Mouse (Mus musculus) MEL (cell line): Measurements from ENCODE around the gene Nop9.

Source experiments
- CHD2 ChIP-seq: IDR thresholded peaks from 2 replicates; pipeline ENCODE4 v1.6.1; 2011; ENCODE audit warnings: low read length, improper control_type of control experiment
- CTCF ChIP-seq, 3 experiments: IDR thresholded peaks in 2 of 3; conservative IDR thresholded peaks in 1 of 3; 2 replicates each; pipeline ENCODE4 v1.5.1; 2011 to 2012; ENCODE audit warnings: low read length in 3 of 3, low read depth in 2 of 3, mild to moderate bottlenecking in 2 of 3, improper control_type of control experiment in 1 of 3, inconsistent platforms in 1 of 3, mixed read lengths in 1 of 3, moderate library complexity in 1 of 3; ENCODE audit not compliant: control insufficient read depth in 1 of 3, insufficient read depth in 1 of 3, poor library complexity in 1 of 3, severe bottlenecking in 1 of 3
- GABPA ChIP-seq: IDR thresholded peaks from 2 replicates; pipeline ENCODE4 v1.6.1; 2012; ENCODE audit warnings: low read depth, mild to moderate bottlenecking, inconsistent platforms, low read length, improper control_type of control experiment, moderate library complexity
- KAT2A ChIP-seq: conservative IDR thresholded peaks from 2 replicates; pipeline ENCODE4 v1.6.1; 2012; ENCODE audit warnings: low read depth, low read length, improper control_type of control experiment, inconsistent platforms
- MAFK ChIP-seq: IDR thresholded peaks from 2 replicates; pipeline ENCODE4 v1.6.1; 2011; ENCODE audit warnings: low read depth, mild to moderate bottlenecking, low read length, improper control_type of control experiment, borderline replicate concordance
- MEF2A ChIP-seq: IDR thresholded peaks from 2 replicates; pipeline ENCODE4 v1.6.1; 2014; ENCODE audit warnings: low read depth, mild to moderate bottlenecking, inconsistent platforms, low read length, improper control_type of control experiment; ENCODE audit not compliant: poor library complexity, insufficient replicate concordance, severe bottlenecking; ENCODE audit errors: extremely low read depth
- POLR2A ChIP-seq, 2 experiments: IDR thresholded peaks; 2 replicates each; pipeline ENCODE4 v1.6.1; 2011 to 2012; ENCODE audit warnings: low read length in 2 of 2, mild to moderate bottlenecking in 2 of 2, control low read depth in 1 of 2, improper control_type of control experiment in 1 of 2, low read depth in 1 of 2, moderate library complexity in 1 of 2; ENCODE audit not compliant: control insufficient read depth in 1 of 2, insufficient read depth in 1 of 2, poor library complexity in 1 of 2
- SIN3A ChIP-seq: IDR thresholded peaks from 2 replicates; pipeline ENCODE4 v1.6.1; 2012; ENCODE audit warnings: low read length, improper control_type of control experiment, inconsistent platforms
- TAL1 ChIP-seq: IDR thresholded peaks from 2 replicates; pipeline ENCODE4 v1.6.1; 2012; ENCODE audit warnings: mild to moderate bottlenecking, inconsistent platforms, low read length, moderate library complexity, mixed read lengths
- ZKSCAN1 ChIP-seq: IDR thresholded peaks from 2 replicates; pipeline ENCODE4 v1.6.1; 2012; ENCODE audit warnings: low read depth, mild to moderate bottlenecking, inconsistent platforms, low read length, improper control_type of control experiment, moderate library complexity

DNA sequence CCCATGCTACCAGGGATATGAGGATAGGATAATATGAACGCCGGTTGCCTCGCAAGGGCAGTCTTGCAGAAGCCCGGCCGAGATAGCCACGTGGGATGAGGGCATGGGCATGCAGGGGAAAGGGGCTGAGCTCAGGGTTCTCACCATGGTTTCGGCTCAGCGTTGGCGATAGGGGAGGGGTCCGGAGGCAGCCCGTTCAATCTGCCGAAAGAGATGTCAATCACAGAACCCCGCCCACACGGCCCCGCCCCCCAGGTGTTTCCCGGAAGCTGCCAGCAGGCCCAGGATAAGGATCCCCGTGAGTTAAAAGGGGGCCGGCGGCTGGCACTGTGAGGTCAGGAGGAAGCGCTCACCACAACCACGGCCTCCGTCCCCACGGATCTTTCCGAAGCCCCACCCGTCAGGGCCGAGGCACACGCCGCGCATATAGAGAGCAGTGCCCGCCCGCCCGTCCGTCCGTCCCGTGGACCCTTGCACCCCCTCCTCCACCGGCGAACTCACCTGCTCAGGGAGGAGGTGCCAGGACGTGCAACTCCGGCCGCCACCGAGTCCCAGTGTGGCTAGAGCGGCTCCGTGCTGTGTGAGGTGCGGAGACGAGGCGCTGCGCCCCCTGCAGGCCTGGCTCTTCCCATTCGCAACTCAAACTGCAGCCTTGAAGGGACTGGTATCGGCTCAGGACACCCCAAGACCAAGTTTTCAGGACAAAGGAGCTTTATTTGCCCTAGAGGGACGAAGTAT, 23.6 kb upstream of the Nop9 start, which contains the start of gene Rabggta:
- TF ChIP-seq CTCF (IDR thresholded peaks at IDR 0.05 in 2 of 3, conservative IDR thresholded peaks at IDR 0.05 in 1 of 3; ENCODE audit: control insufficient read depth in 1 of 3, insufficient read depth in 1 of 3, low read depth in 2 of 3, low read length in 3 of 3, poor library complexity in 1 of 3, severe bottlenecking in 1 of 3) (peak; percentile 73 to 95 (median 92)), MEF2A (no peak), CHD2 (no peak), MAFK (no peak), POLR2A (IDR thresholded peaks at IDR 0.05; ENCODE audit: control insufficient read depth in 1 of 2, insufficient read depth in 1 of 2, low read depth in 1 of 2, low read length in 2 of 2, poor library complexity in 1 of 2) (peak; percentile 62 to 76; a peak in 3 of 4 replicates), ZKSCAN1 (no peak), SIN3A (peak; percentile 85), TAL1 (no peak), GABPA (peak; percentile 75; the same call in 1 of the 2 replicates), KAT2A (no peak)
